Mouse (Mus musculus) limb, embryonic 13.5 days (tissue): ENCODE measurements around the gene Pgm2l1. TPM values are rescaled to one million over a fixed set of nuclear protein-coding genes. Genes with fewer than 3 reads are reported as not detected.

Experiments
- ATAC-seq: fragments of 200-750 bp; cut with Nextera tagmentation; 2 replicates; pipeline ENCODE4 v1.8.0; 2017; ENCODE audit warnings: low read depth, moderate number of reproducible peaks, moderate TSS enrichment; ENCODE audit not compliant: low FRiP score
- H3K27ac ChIP-seq: fragments of 300-500 bp; sonication (generic); 2 replicates; pipeline ENCODE4 v1.5.1; 2015; ENCODE audit warnings: inconsistent platforms, mild to moderate bottlenecking, moderate library complexity
- H3K27me3 ChIP-seq: fragments of 300-500 bp; sonication (generic); 2 replicates; pipeline ENCODE4 v1.6.1; 2015; ENCODE audit warnings: mild to moderate bottlenecking, inconsistent platforms
- H3K36me3 ChIP-seq: fragments of 300-500 bp; sonication (generic); 2 replicates; pipeline ENCODE4 v1.6.1; 2015; ENCODE audit warnings: inconsistent platforms, mild to moderate bottlenecking, moderate library complexity
- H3K4me1 ChIP-seq: fragments of 300-500 bp; sonication (generic); 2 replicates; pipeline ENCODE4 v1.6.1; 2015; ENCODE audit warnings: inconsistent platforms
- H3K4me2 ChIP-seq: fragments of 300-500 bp; sonication (generic); replicated peaks from 2 replicates; pipeline ENCODE4 v1.6.1; 2015; ENCODE audit warnings: inconsistent platforms, mild to moderate bottlenecking, moderate library complexity
- H3K4me3 ChIP-seq: fragments of 300-500 bp; sonication (generic); 2 replicates; pipeline ENCODE4 v1.5.1; 2015; ENCODE audit warnings: moderate library complexity, mild to moderate bottlenecking, inconsistent platforms
- H3K9ac ChIP-seq: fragments of 300-500 bp; sonication (generic); 2 replicates; pipeline ENCODE4 v1.6.1; 2015; ENCODE audit warnings: mild to moderate bottlenecking, inconsistent platforms
- H3K9me3 ChIP-seq: fragments of 300-500 bp; sonication (generic); 2 replicates; pipeline ENCODE4 v1.6.1; 2016; ENCODE audit warnings: inconsistent platforms
- WGBS: fragments of 180-500 bp; shearing (Covaris S2); methylation state at CpG from one replicate; pipeline ENCODE4 v1.1.7; 2015; 5-methylcytosine and 5-hydroxymethylcytosine counted together
- polyA plus RNA-seq: library from polyadenylated mRNA; unstranded; fragments of >200 nt; fragmentation: Nextera tagmentation; extraction: Ambion mirVana; gene quantifications from 2 replicates; pipeline ENCODE4 v1.2.1, GENCODE M21; 2015

Pgm2l1 gene
- polyA plus RNA-seq, 1 experiment from 2014 or later = 4.3 TPM

DNA sequence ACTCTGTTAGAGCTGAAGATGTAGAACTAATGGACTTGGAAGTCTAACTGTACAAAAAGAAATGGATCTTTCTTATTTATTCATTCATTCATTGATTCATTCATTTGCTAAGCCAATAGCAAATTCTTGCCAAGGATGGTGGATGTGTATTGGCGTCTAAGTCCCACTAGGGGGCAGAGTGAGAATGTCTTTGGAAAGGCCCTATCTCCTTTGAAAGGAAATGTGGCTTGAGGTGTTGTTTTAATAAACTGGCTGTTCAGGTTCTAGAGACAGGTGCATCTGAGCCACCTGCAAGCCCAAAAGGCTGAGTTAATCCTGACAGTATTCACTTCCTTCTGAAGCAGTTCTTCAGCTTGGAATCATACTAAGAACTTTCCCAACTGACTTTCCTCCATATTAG lies 52.6 kb downstream of the Pgm2l1 start:
- Histone ChIP-seq H3K4me1 (peaks cover 15% of the 10 kb centered on the region; the same call in 1 of the 2 replicates), H3K4me2 (no peak overlapping the region), H3K36me3 (no peaks in the 10 kb centered on the region), H3K9ac (no peak overlapping the region), H3K9me3 (no peaks in the 10 kb centered on the region), H3K27me3 (peaks cover 6% of the 10 kb centered on the region; the same call in 1 of the 2 replicates), H3K4me3 (no peak overlapping the region), H3K27ac (no peak overlapping the region)
- 0% methylated on average over 1 of the region's 1 CpGs for WGBS
- no peak for ATAC-seq

- H3K9me3 ChIP-seq = no peaks in the 10 kb centered on the region
- peaks cover 30% of the 10 kb centered on the region for H3K4me1 ChIP-seq
- peaks cover 6% of the 10 kb centered on the region; the same call in 1 of the 2 replicates for H3K27me3 ChIP-seq
- H3K9ac ChIP-seq = no peak overlapping the region
- H3K36me3 ChIP-seq = no peaks in the 10 kb centered on the region
- WGBS = 61% methylated on average over 3 of the region's 3 CpGs
- no peak overlapping the region for H3K4me3 ChIP-seq
- no peak for ATAC-seq
- H3K4me2 ChIP-seq = no peak overlapping the region
- no peak overlapping the region for H3K27ac ChIP-seq
Measured at GRCm38 (mm10) chr7:100281596-100281995, 54.4 kb downstream of the Pgm2l1 start.

GRCm38 (mm10) chr7:100283298-100283697 lies 56.1 kb downstream of the Pgm2l1 start:
- Histone ChIP-seq H3K36me3 (no peaks in the 10 kb centered on the region), H3K9me3 (no peaks in the 10 kb centered on the region), H3K9ac (no peak overlapping the region), H3K27me3 (peaks cover 6% of the 10 kb centered on the region; the same call in 1 of the 2 replicates), H3K4me1 (peaks cover 45% of the 10 kb centered on the region), H3K4me2 (no peak overlapping the region), H3K27ac (no peak overlapping the region), H3K4me3 (no peak overlapping the region)
- ATAC-seq = no peak
- WGBS = 14% methylated on average over 3 of the region's 3 CpGs

DNA sequence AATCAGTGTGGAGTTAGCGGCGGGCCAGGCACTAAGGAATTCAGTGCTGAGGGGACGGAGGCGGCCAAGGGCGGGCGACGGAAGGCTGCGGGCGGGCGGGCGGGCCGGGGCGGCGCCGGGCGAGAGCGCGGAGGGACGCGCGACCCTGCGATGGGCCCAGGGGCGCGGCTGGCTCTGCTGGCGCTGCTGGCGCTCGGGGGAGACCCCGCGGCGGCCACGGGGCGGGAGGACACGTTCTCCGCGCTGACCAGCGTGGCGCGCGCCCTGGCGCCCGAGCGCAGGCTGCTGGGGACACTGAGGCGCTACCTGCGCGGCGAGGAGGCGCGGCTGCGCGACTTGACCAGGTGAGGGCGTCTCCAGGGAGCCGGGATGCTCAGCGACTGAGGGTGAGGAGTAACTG lies 58.2 kb downstream of the Pgm2l1 start, which contains the start of gene P4ha3:
Gene P4ha3 (plus strand): TSS at position 138 of the 400 bp plus-strand sequence.
- Histone ChIP-seq H3K27me3 (peaks cover 6% of the 10 kb centered on the region; the same call in 1 of the 2 replicates), H3K36me3 (no peaks in the 10 kb centered on the region; the same call in 1 of the 2 replicates), H3K9ac (peak within 1 kb of the TSS; percentile 84), H3K9me3 (no peaks in the 10 kb centered on the region), H3K4me2 (peak within 1 kb of the TSS; percentile 87), H3K27ac (peak within 1 kb of the TSS; percentile 99), H3K4me3 (peak within 1 kb of the TSS; percentile 62), H3K4me1 (peaks cover 63% of the 10 kb centered on the region)
- under 1% methylated on average over 53 of the region's 53 CpGs for WGBS
- no peak for ATAC-seq

DNA sequence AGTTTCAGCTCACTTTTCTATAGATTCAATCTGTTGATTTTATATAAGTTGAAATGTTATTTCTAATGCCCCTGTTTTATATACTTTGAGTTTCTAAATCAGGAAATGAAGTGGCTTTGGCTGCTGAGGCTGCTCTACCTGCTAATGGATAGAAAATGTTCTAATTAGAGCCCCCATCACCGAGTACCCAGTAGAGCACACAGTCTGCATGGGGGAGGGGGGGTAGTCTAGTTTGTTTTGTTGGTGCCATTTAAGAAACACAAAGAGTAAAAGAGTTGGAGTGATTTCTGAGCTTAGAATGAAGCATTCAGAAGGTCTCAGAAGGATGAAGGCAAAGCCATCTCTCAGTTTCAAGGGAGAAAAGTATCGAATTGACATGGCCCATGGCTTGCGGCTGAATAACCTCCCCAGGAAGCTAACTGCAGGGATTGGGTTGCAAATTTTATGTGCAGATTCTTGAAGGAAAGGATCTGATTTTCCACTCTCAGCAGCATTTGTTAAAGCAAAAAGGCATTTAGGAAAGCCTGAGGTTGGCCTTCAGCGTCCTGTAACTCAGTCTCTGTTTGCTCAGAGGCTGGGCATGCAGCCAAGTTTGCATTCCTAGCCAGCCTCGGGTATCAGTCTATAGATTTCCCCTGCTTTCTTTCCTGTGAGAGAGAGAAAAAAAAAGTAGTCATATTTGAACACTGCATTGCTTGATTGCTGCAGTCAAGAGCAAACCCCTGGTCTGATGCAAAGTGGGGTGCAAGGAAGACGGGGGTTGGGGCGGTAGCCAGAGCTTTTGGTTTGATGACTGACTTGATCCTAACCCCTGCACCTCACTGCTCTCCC lies 60.8 kb downstream of the Pgm2l1 start:
- Histone ChIP-seq H3K4me3 (peak overlapping the region; percentile 21), H3K27me3 (peaks cover 6% of the 10 kb centered on the region; the same call in 1 of the 2 replicates), H3K27ac (peak overlapping the region; percentile 99), H3K36me3 (peaks cover 7% of the 10 kb centered on the region; the same call in 1 of the 2 replicates), H3K4me2 (peak overlapping the region; percentile 87), H3K9me3 (no peaks in the 10 kb centered on the region), H3K4me1 (peaks cover 59% of the 10 kb centered on the region), H3K9ac (peak overlapping the region; percentile 50)
- ATAC-seq = peak; percentile 93
- 4% methylated on average over 7 of the region's 7 CpGs for WGBS

GRCm38 (mm10) chr7:100288622-100289021 lies 61.4 kb downstream of the Pgm2l1 start:
- no peaks in the 10 kb centered on the region for H3K9me3 ChIP-seq
- H3K36me3 ChIP-seq = peaks cover 14% of the 10 kb centered on the region
- H3K27me3 ChIP-seq = peaks cover 6% of the 10 kb centered on the region; the same call in 1 of the 2 replicates
- H3K4me1 ChIP-seq = peaks cover 57% of the 10 kb centered on the region
- ATAC-seq = peak; percentile 86
- H3K9ac ChIP-seq = peak overlapping the region; percentile 50
- peak overlapping the region; percentile 21 for H3K4me3 ChIP-seq
- peak overlapping the region; percentile 99 for H3K27ac ChIP-seq
- 3% methylated on average over 11 of the region's 11 CpGs for WGBS
- H3K4me2 ChIP-seq = peak overlapping the region; percentile 87

DNA sequence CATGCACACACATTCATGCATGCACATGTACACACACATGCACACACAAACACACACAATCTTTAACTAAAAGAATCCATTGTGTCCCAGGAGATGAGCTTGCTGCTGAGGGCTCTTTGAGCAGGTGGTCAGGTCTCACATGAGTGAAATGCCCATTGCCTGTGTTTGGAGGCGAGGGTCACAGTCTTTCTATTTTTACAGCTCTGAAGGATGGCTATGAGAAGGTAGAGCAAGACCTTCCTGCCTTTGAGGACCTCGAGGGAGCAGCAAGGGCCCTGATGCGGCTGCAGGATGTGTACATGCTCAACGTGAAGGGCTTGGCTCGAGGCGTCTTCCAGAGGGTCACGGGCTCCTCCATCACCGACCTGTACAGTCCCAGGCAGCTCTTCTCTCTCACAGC lies 66.4 kb downstream of the Pgm2l1 start:
- Histone ChIP-seq H3K36me3 (peaks cover 45% of the 10 kb centered on the region), H3K9me3 (no peaks in the 10 kb centered on the region), H3K4me2 (no peak overlapping the region), H3K4me3 (no peak overlapping the region), H3K27me3 (no peaks in the 10 kb centered on the region), H3K4me1 (peaks cover 29% of the 10 kb centered on the region), H3K9ac (no peak overlapping the region), H3K27ac (no peak overlapping the region)
- no peak for ATAC-seq
- WGBS = 83% methylated on average over 8 of the region's 8 CpGs

DNA sequence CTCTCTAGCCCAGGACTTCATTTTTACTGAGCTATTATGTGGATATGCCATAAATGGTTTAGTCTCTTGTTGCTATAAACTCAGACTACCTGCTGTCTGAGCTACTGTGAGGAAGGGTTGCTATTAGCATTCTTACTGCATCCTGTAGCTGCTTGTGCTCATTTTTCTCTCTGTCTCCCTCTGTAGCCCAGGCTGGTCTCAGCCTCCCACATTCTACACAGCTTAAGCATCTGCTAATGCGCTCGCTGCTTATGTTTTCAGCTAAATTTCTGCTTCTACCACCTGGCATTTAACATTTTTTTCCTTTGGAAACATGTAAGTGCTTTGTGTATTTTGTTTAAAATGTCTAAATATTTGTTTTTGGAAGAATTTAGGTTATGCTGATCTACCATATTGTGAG lies 68.6 kb downstream of the Pgm2l1 start:
- peaks cover 29% of the 10 kb centered on the region for H3K4me1 ChIP-seq
- H3K9me3 ChIP-seq = no peaks in the 10 kb centered on the region
- no peak for ATAC-seq
- no peak overlapping the region for H3K4me3 ChIP-seq
- H3K27ac ChIP-seq = no peak overlapping the region
- H3K27me3 ChIP-seq = no peaks in the 10 kb centered on the region
- peaks cover 48% of the 10 kb centered on the region for H3K36me3 ChIP-seq
- no peak overlapping the region for H3K4me2 ChIP-seq
- WGBS = 92% methylated on average over 2 of the region's 2 CpGs
- no peak overlapping the region for H3K9ac ChIP-seq

DNA sequence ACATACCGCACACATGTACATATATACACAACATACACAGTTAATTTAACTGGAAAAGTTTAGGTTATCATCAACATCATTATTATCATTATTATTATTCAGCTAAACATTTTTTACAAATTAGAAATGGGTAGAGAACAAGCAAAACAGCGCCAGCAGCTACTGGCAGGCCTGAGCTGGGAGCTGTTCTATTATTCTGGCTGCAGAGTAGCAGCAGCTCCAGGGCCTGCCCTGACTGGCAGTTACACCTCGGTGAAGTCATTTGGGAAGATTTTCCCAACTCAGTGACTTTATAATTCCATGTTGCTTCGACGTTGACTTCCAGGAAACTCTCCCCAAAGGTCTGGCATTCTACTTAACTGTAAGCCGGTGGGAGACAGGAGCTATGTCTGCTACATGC lies 69.5 kb downstream of the Pgm2l1 start:
- Histone ChIP-seq H3K27ac (peak overlapping the region; percentile 72; the same call in 1 of the 2 replicates), H3K36me3 (peaks cover 50% of the 10 kb centered on the region), H3K4me3 (no peak overlapping the region), H3K9ac (no peak overlapping the region), H3K4me2 (no peak overlapping the region), H3K9me3 (no peaks in the 10 kb centered on the region), H3K4me1 (peaks cover 29% of the 10 kb centered on the region), H3K27me3 (no peaks in the 10 kb centered on the region)
- ATAC-seq = no peak
- WGBS = 57% methylated on average over 6 of the region's 6 CpGs

DNA sequence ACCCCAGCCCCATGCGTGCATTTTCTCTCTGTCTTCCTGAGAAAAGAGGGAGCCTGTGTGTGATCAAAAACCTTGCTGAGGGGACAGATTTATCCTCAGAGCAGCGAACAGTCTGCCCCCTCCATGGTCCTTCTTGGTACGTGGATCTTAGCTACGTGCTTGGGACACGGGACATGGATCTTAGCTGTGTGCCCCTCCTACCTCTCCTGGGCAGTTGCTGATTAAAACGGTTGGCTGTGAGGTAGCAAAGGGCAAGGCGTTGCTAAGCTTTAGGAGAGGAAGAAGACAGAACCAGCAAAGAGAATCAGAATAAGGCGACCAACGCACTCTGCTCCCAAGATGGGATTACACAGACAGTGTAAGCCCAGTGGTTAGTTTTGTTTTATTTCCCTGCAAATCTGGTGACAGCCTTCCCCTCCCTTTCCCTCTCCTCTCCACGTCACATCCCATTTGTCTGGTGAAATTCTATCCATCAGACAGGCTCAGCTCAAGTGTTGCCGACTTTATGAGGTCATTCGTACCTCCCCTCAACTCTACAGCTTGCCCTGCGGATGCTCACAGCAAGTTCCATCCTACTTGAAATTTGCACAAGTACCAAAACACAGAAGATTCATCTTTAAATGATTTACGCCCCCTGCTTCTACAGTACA lies 71.8 kb downstream of the Pgm2l1 start:
- H3K36me3 ChIP-seq = peaks cover 41% of the 10 kb centered on the region
- ATAC-seq = peak; percentile 33; the same call in 1 of the 2 replicates
- no peaks in the 10 kb centered on the region for H3K27me3 ChIP-seq
- peaks cover 29% of the 10 kb centered on the region for H3K4me1 ChIP-seq
- WGBS = 49% methylated on average over 14 of the region's 14 CpGs
- no peaks in the 10 kb centered on the region for H3K9me3 ChIP-seq
- no peak overlapping the region for H3K9ac ChIP-seq
- H3K4me2 ChIP-seq = no peak overlapping the region
- H3K27ac ChIP-seq = peak overlapping the region; percentile 35; the same call in 1 of the 2 replicates
- no peak overlapping the region for H3K4me3 ChIP-seq

GRCm38 (mm10) chr7:100301390-100301789 lies 74.2 kb downstream of the Pgm2l1 start:
- no peak overlapping the region for H3K27ac ChIP-seq

GRCm38 (mm10) chr7:100302316-100302715 lies 75.1 kb downstream of the Pgm2l1 start:
- WGBS = 65% methylated on average over 4 of the region's 4 CpGs
- Histone ChIP-seq H3K36me3 (peaks cover 21% of the 10 kb centered on the region), H3K9ac (no peak overlapping the region), H3K9me3 (no peaks in the 10 kb centered on the region), H3K27ac (peak overlapping the region; percentile 6; the same call in 1 of the 2 replicates), H3K4me3 (no peak overlapping the region), H3K27me3 (no peaks in the 10 kb centered on the region), H3K4me2 (no peak overlapping the region), H3K4me1 (peaks cover 22% of the 10 kb centered on the region)
- ATAC-seq = 0 out of 2 replicates have a peak, but pooled peaks have one; percentile 20

More at GRCm38 (mm10) chr7:100301390-100301789, 74.2 kb downstream of the Pgm2l1 start:
- H3K4me1 ChIP-seq = peaks cover 29% of the 10 kb centered on the region
- no peak overlapping the region for H3K4me3 ChIP-seq
- H3K9me3 ChIP-seq = no peaks in the 10 kb centered on the region
- peaks cover 26% of the 10 kb centered on the region for H3K36me3 ChIP-seq
- no peaks in the 10 kb centered on the region for H3K27me3 ChIP-seq
- no peak overlapping the region for H3K4me2 ChIP-seq
- H3K9ac ChIP-seq = no peak overlapping the region
- 77% methylated on average over 3 of the region's 3 CpGs for WGBS
- ATAC-seq = no peak
